Mouse (Mus musculus) small intestine, adult 2 months (tissue): ENCODE results near the gene Trim62.

Source experiments
- CTCF ChIP-seq: fragments of 200-500 bp; IDR thresholded peaks from 2 replicates; pipeline ENCODE4 v1.5.1; 2012; ENCODE audit warnings: low read depth, mild to moderate bottlenecking, control low read depth, inconsistent platforms, low read length, moderate library complexity, mixed read lengths; ENCODE audit not compliant: insufficient replicate concordance, insufficient read length; ENCODE audit errors: extremely low read depth
- POLR2A ChIP-seq: fragments of 200-500 bp; IDR thresholded peaks from 2 replicates; pipeline ENCODE4 v1.6.1; 2012; ENCODE audit warnings: low read depth, mild to moderate bottlenecking, control low read depth, inconsistent platforms, low read length, moderate library complexity

DNA sequence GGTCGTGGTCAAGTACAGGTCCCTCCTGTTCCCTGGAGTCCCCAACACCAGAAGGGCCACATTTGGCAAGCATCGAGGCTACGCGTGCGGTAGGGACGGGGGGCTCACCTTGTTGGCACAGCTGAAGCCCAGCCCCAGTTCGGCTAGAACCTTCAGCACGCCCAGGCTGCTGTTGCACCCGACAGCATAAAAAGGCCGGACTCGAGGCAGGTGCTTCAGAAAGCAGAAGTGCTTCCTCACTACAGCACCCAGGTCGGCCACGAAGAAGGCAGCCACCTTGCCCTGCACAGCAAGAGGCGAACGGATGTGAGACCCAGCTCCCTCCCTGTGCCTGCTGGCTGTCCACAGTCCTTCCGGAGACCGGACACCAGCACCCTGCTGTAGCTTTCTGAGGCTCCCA, 76.3 kb downstream of the Trim62 start:
- TF ChIP-seq POLR2A (no peak), CTCF (no peak)
